Mouse (Mus musculus) lung, adult 2 months (tissue): ENCODE results near the gene Cpsf4l. TPM values are rescaled to one million over a fixed set of nuclear protein-coding genes. Genes with fewer than 3 reads are reported as not detected.

Source experiments
- DNase-seq: peaks from one replicate; pipeline ENCODE4 v3.0.0; 2022
- H3K4me1 ChIP-seq: fragments of 200-500 bp; 2 replicates; pipeline ENCODE4 v1.6.1; 2011; ENCODE audit warnings: low read length; ENCODE audit not compliant: control insufficient read depth, insufficient read depth
- H3K4me3 ChIP-seq: fragments of 200-500 bp; replicated peaks from 2 replicates; pipeline ENCODE3; 2011; ENCODE audit warnings: low read depth, mild to moderate bottlenecking, control low read depth, low read length; ENCODE audit errors: extremely low read depth
- CTCF ChIP-seq: fragments of 200-500 bp; IDR thresholded peaks from 2 replicates; pipeline ENCODE4 v1.5.1; 2011; ENCODE audit warnings: mild to moderate bottlenecking, low read length, control low read depth; ENCODE audit not compliant: insufficient read depth
- POLR2A ChIP-seq: fragments of 200-500 bp; IDR thresholded peaks from 2 replicates; pipeline ENCODE4 v1.6.1; 2011; ENCODE audit warnings: low read depth, mild to moderate bottlenecking, control low read depth, low read length, borderline replicate concordance; ENCODE audit errors: extremely low read depth
- WGBS: fragments of 180-500 bp; shearing (Covaris S2); methylation state at CpG from one replicate; pipeline ENCODE4 v1.1.7; 2018; 5-methylcytosine and 5-hydroxymethylcytosine counted together
- polyA plus RNA-seq: library from polyadenylated mRNA; depleted of rRNA; stranded (reverse); fragments of >200 nt; gene quantifications from 2 replicates; pipeline ENCODE4 v1.2.3, GENCODE M21; 2012; rRNA removed

The Cpsf4l gene
- 0.09 TPM in 1 of 2 replicates, not detected in the other for polyA plus RNA-seq

DNA sequence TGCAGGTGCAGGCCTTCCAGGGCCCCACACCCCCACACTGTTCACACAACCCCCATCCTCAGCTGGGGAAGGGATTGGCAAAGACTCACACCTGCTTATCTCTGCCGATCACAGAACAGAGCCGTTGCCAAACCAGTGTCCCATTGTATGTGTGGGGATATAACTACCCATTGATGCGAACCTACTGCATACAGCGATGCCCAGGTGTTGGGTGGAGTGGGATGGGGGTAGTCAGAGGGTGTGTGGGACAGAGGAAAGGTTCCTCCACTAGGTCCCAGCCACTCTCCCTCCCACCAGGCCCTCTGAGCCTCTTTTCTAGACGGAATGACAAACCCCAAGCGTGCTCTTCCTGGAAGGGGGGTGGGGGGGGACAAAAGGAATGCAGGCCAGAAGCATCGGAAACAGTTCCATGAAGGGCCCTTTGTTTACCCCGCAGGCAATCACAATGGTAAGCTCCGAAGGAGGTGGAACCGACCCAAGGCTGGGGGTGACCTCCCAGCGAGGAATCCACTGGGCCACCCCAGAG lies at the start of gene Cpsf4l:
Cpsf4l (minus strand) TSS at position 287 of the 526 bp plus-strand sequence.
- Histone ChIP-seq H3K4me3 (no peak within 1 kb of the TSS), H3K4me1 (peaks cover 6% of the 10 kb centered on the region)
- DNase-seq, result no peak
- WGBS, result 15% methylated on average over 11 of the region's 11 CpGs
- no peak for TF ChIP-seq POLR2A
- TF ChIP-seq CTCF, result no peak

DNA sequence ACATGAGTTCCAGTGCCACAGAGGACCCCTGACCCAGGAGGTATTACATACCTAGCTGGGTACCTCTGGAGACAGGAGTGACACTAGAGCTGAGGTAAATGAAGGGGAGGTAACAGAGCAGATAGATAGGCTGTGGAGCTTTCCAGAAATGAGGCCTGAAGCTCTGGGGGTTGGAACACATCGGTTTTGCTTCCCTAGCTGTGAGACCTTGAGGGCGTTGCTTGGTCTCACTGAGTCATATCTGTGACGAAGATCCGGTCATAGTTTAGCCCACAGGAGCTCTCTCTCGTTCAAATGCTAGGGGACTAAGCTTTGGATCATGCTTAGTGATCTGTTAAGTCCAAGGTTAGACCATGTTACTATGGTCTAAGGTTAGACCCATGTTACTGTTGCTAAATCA lies 49.0 kb upstream of the Cpsf4l start:
- DNase-seq, result no peak
- H3K4me3 ChIP-seq, result no peak overlapping the region
- TF ChIP-seq CTCF, result no peak
- WGBS, result 94% methylated on average over 5 of the region's 5 CpGs
- H3K4me1 ChIP-seq, result no peaks in the 10 kb centered on the region

DNA sequence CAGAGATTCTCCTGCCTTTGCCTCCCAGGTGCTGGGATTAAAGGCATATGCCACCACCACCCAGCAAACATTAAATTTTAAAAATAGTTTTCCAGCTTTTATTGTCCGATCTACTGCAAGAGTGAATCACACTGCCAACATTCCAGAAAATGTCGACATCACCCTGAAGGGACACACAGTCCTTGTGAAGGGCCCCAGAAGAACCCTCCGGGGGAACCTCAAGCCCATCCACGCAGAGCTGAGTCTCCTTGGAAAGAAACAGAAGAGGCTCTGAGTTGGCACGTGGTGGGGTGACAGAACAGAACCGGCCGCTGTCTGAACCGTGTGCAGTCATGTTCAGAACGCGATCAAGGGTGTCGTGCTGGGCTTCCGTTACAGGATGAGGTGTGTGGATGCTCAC lies 46.8 kb upstream of the Cpsf4l start:
- H3K4me3 ChIP-seq, result no peak overlapping the region
- 63% methylated on average over 12 of the region's 12 CpGs for WGBS
- no peak for DNase-seq
- no peak for TF ChIP-seq CTCF
- TF ChIP-seq POLR2A, result no peak; the same call in 1 of the 2 replicates
- H3K4me1 ChIP-seq, result no peaks in the 10 kb centered on the region

DNA sequence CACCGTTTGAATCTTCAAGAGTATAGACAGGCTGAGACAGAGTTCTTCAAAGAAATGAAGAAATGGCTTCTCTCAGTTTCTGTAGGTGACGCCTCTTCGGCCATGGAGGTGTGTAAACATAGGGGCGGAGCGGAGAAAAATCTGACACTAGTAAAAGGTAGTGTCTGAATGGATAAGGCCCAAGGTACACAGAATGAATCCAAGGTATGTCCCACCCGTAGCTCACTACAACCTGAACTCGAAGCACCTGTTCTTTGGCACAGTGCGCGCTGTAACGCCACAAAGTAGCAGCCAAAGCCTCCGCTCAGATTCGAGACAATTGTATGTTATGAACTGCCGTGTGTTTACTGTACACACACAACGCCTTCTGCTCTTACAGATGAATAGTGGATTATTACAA lies 46.1 kb upstream of the Cpsf4l start:
- TF ChIP-seq POLR2A, result no peak
- no peak for TF ChIP-seq CTCF
- WGBS, result 78% methylated on average over 14 of the region's 14 CpGs
- Histone ChIP-seq H3K4me3 (no peak overlapping the region), H3K4me1 (no peaks in the 10 kb centered on the region)
- no peak for DNase-seq

DNA sequence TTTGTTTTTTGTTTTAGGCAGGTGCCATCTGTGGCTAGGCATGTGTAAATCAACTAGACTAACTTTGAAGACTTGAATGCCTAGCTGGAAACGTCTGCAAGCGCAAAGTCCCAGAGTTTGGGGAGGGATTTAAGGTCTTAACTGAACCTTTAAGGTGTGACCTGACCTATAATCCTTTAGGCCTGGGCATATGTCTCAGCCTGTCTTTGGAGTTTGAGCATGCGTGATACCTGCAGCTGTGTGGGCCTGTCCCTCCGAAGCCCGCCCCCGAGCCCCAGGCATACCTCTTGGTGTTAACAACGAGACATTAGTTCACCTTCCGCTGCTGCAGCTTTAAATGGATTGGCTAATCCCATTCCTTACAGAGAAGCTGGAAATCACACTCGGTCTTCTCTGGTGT lies 45.0 kb upstream of the Cpsf4l start:
- DNase-seq, result no peak
- Histone ChIP-seq H3K4me1 (no peaks in the 10 kb centered on the region; the same call in 1 of the 2 replicates), H3K4me3 (no peak overlapping the region)
- 82% methylated on average over 9 of the region's 9 CpGs for WGBS
- TF ChIP-seq POLR2A (no peak), CTCF (no peak)

DNA sequence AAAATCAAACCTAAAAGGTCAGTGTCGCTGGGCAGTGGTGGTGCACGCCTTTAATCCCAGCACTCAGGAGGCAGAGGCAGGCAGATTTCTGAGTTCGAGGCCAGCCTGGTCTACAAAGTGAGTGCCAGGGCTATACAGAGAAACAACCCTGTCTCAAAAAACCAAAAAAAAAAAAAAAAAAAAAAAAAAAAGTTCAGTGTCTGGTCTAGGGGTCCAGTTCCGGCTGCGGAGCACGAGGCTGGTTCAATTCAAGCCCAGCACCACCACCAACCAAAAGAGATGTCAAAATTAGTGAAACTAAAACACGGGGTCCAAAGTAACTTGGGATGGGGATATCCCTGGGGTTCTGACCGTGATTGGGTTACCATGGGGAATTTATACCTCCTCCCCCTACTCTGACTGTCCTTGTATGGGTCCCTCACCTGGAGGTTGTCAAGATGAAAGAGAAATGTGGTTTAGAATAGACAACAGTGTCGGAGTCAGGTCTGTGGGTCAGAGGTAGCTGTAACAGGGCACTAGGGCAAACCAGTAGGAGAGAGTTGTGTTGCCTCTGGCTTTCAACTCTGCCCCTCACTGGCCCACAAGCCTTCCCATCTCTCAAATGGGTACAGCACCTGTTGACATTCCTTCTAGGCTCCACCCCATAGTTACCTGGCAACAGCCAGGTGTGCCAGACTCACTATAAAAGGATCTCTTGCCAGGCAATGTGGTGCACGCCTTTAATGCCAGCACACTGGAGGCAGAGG lies 43.0 kb upstream of the Cpsf4l start:
- Histone ChIP-seq H3K4me1 (peaks cover 14% of the 10 kb centered on the region), H3K4me3 (no peak overlapping the region)
- DNase-seq, result no peak
- 92% methylated on average over 10 of the region's 10 CpGs for WGBS
- no peak for TF ChIP-seq POLR2A
- TF ChIP-seq CTCF, result no peak

DNA sequence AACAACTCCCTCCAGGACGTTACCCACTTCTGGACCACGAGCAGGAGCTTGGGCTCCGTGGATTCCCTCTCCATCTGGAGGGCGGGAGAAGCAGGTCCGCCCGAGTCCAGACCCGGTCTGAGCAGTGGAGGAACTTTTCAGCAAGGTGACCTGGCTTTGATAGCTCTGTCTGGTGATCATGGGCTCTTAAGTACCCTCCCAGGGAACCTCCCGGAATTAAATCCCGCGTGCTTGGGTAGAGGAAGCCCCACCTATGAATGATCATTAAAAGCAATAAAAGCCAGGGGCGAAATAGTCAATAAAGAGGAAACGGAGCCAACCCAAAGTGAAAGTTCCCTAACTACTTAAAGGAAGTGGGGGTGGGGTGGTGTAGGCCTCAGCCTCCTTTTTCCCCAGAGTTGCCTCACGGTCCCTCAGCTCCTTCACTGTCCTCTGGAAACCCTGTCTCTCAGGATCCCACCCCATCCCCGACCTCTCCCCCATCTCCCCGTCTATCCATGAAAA lies 42.4 kb upstream of the Cpsf4l start:
- H3K4me1 ChIP-seq, result peaks cover 19% of the 10 kb centered on the region
- TF ChIP-seq POLR2A, result no peak
- TF ChIP-seq CTCF, result no peak
- WGBS, result 12% methylated on average over 15 of the region's 15 CpGs
- no peak for DNase-seq
- peak overlapping the region; percentile 91 for H3K4me3 ChIP-seq

DNA sequence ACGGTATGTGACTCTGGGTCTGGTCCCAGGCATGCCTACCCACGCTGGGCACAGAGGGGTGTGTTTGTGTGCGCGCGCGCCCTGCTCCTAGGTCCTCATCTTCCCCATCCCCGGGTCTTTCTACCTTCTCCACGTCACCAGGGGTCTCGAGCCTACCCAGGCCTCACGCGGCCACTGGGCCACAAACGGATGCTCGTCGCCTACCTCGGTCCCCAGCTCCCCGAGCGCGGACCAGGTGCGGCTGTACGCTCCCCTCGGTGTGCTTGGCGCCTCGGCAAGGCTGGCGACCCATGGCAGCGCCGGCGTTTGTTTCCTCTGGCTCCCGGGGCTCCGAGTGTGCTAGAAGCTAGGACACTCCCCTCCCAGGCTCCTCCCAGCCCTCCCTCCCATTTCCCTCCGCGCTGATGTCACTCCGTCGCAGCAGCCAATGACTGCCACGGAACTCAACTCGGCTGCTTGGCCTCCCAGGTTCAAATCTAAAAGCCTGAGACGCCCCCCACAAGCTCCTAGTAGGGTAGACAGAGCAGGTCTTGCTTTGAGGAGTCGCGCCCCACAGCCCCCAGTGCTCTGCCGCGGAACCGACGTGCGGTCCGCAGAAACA lies 41.8 kb upstream of the Cpsf4l start, which contains the start of gene Cdc42ep4:
Cdc42ep4 (minus strand) TSS at position 398 of the 601 bp plus-strand sequence.
- Histone ChIP-seq H3K4me3 (peak within 1 kb of the TSS; percentile 91), H3K4me1 (peaks cover 19% of the 10 kb centered on the region)
- DNase-seq, result peak; percentile 85
- WGBS, result under 1% methylated on average over 44 of the region's 44 CpGs
- TF ChIP-seq CTCF (no peak), POLR2A (peak; percentile 89)

DNA sequence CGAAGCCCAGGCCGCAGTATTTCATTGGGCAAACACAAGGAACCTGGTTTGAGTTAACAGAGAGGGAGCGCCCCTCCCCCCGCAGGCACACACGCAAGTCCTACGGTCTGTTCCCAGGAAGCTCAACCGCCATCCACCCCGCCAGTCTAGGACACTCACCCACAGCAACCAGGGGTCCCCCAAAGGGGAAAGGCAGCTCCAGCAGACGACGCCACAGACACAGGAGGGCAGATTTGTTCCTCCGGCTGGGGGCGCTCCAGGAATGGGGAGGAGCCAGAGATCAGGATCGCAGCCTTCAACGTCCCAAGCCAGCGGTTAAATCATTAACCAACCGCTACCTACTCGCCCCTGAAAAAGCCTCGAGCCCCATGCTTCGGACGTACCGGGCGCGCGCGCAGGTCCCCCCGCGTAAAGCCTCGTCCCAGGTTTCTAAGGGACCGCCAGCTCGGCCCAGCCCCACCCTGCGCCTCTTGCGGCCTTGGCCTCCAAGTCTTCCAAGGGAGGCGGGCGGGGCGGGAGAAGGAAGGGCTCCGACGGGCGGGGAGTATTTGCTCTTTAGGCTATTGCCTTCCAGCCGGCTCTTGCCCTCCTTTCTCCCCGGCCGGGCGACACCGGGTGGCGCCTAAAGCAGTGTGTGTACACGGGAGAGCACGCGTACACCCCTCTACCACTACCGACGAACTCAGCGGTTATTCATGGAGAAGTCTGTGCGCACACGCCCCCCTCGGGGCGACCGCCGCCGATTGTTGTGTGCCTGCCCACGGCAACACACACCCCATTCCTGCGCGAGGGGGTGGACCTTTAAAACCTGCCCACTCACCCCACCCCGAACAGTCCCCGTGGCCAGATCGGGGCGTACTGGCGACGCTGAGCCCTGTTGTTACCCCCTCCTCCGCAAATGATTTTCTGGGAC lies 41.0 kb upstream of the Cpsf4l start:
- WGBS, result under 1% methylated on average over 67 of the region's 67 CpGs
- TF ChIP-seq CTCF (peak; percentile 26; the same call in 1 of the 2 replicates), POLR2A (peak; percentile 72; the same call in 1 of the 2 replicates)
- peak; percentile 87 for DNase-seq
- Histone ChIP-seq H3K4me3 (peak overlapping the region; percentile 91), H3K4me1 (peaks cover 23% of the 10 kb centered on the region)
